Mouse (Mus musculus) lung, postnatal 0 days (tissue): ENCODE data around the gene Ext2.

Source experiments
- CTCF ChIP-seq: IDR thresholded peaks from 2 replicates; pipeline ENCODE4 v1.5.1; 2016; ENCODE audit warnings: antibody characterized with exemption, mild to moderate bottlenecking
- EP300 ChIP-seq: IDR thresholded peaks from 2 replicates; pipeline ENCODE4 v1.6.1; 2016; ENCODE audit warnings: antibody characterized with exemption, mild to moderate bottlenecking, control low read depth

GRCm38 (mm10) chr2:93659705-93660308, 162.6 kb downstream of the Ext2 start:
- no peak for TF ChIP-seq CTCF
- TF ChIP-seq EP300, result no peak
